Mouse (Mus musculus) layer of hippocampus, postnatal 25 days (tissue): ENCODE results near the gene Shank2. TPM values are rescaled to one million over a fixed set of nuclear protein-coding genes. Genes with fewer than 3 reads are reported as not detected.

ENCODE experiments used
- DNase-seq, 2 experiments: peaks; one replicate each; pipeline ENCODE4 v3.0.0; 2022; ENCODE audit warnings: mixed read lengths in 2 of 2, low spot score in 1 of 2; ENCODE audit errors: extremely low spot score in 1 of 2
- total RNA-seq, 2 experiments: library from RNA; stranded (reverse); gene quantifications; 2 replicates each; pipeline ENCODE4 v1.2.3; 2021

Shank2 gene
- total RNA-seq, 2 experiments from 2014 or later, result 110 to 137 TPM

- DNase-seq, result no peak
Measured at GRCm38 (mm10) chr7:144153682-144154081, 152.0 kb downstream of the Shank2 start.

GRCm38 (mm10) chr7:144157936-144158335, 156.2 kb downstream of the Shank2 start:
- no peak for DNase-seq

GRCm38 (mm10) chr7:144159556-144159955, 157.8 kb downstream of the Shank2 start:
- no peak for DNase-seq

GRCm38 (mm10) chr7:144160066-144160465, 158.3 kb downstream of the Shank2 start:
- no peak for DNase-seq

- no peak for DNase-seq
Measured at GRCm38 (mm10) chr7:144160646-144161249, 159.0 kb downstream of the Shank2 start.

GRCm38 (mm10) chr7:144170272-144170671, 168.5 kb downstream of the Shank2 start:
- DNase-seq, result no peak

- DNase-seq, result no peak
Measured at GRCm38 (mm10) chr7:144170686-144171085, 169.0 kb downstream of the Shank2 start.

GRCm38 (mm10) chr7:144173869-144174268, 172.1 kb downstream of the Shank2 start:
- no peak for DNase-seq

- peak in 1 of 2 experiments; percentile 28 for DNase-seq
Measured at GRCm38 (mm10) chr7:144174329-144174728, 172.6 kb downstream of the Shank2 start.

GRCm38 (mm10) chr7:144175025-144175424, 173.3 kb downstream of the Shank2 start:
- no peak for DNase-seq

GRCm38 (mm10) chr7:144175481-144176233, 173.9 kb downstream of the Shank2 start:
- DNase-seq, result peak; percentile 51 to 53

GRCm38 (mm10) chr7:144176234-144176730, 174.6 kb downstream of the Shank2 start:
- no peak for DNase-seq

GRCm38 (mm10) chr7:144179436-144179835, 177.7 kb downstream of the Shank2 start:
- DNase-seq, result no peak

- peak; percentile 52 to 73 for DNase-seq
Measured at GRCm38 (mm10) chr7:144180885-144181284, 179.2 kb downstream of the Shank2 start.

GRCm38 (mm10) chr7:144187869-144188430, 186.2 kb downstream of the Shank2 start:
- DNase-seq, result no peak

GRCm38 (mm10) chr7:144189446-144189845, 187.7 kb downstream of the Shank2 start:
- no peak for DNase-seq

- no peak for DNase-seq
Measured at GRCm38 (mm10) chr7:144198491-144198890, 196.8 kb downstream of the Shank2 start.

GRCm38 (mm10) chr7:144202017-144202682, 200.4 kb downstream of the Shank2 start:
- DNase-seq, result no peak

GRCm38 (mm10) chr7:144204290-144204689, 202.6 kb downstream of the Shank2 start:
- DNase-seq, result no peak

GRCm38 (mm10) chr7:144205161-144205560, 203.4 kb downstream of the Shank2 start:
- DNase-seq, result no peak

- no peak for DNase-seq
Measured at GRCm38 (mm10) chr7:144205837-144206236, 204.1 kb downstream of the Shank2 start.
